Mouse (Mus musculus): ENCODE measurements around the gene Shisa8. TPM values are rescaled to one million over a fixed set of nuclear protein-coding genes. Genes with fewer than 3 reads are reported as not detected.

Shisa8 gene
- polyA plus RNA-seq, 1 experiment from 2014 or later, result 0.16 TPM

DNA sequence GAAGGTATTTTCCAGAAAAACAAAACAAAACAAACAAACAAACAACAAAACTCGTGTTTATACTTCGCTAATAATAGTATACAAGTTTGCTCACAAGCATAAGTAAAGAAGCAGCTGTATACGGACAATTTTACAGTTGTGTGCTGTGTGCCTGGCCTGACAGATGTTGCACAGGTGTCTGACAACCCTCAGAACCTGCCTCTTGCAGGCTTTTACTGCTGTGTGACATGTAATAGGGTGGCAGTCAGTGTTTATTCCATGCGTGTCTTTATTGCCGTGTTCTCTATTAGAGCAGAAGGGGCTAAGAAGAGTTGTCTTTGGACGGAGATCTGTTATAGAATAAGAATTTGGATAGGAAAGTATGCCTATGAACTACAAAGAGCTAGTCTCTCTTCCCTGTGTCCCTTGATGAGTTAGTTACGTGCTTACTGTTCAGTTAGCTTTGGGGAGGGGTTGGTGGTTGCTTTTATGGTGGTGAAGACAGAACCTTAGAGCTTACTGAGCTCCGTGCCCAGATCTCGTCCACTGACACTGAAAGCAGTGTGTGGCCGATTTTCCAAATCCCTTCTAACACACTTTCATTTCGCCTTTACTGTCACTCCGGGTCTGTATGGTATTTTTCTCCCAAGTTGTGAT, 50.5 kb downstream of the Shisa8 start:
- WGBS, result 92% methylated on average over 12 of the region's 12 CpGs
- no peak for DNase-seq (ENCODE audit: low spot score)
- Histone ChIP-seq H3K27ac (replicated peaks) (no peak overlapping the region), H3K27me3 (ENCODE audit: low read depth, poor library complexity, severe bottlenecking) (no peaks in the 10 kb centered on the region), H3K9me3 (replicated peaks) (no peaks in the 10 kb centered on the region), H3K4me1 (peaks cover 77% of the 10 kb centered on the region), H3K36me3 (peaks cover 17% of the 10 kb centered on the region), H3K4me3 (no peak overlapping the region)

DNA sequence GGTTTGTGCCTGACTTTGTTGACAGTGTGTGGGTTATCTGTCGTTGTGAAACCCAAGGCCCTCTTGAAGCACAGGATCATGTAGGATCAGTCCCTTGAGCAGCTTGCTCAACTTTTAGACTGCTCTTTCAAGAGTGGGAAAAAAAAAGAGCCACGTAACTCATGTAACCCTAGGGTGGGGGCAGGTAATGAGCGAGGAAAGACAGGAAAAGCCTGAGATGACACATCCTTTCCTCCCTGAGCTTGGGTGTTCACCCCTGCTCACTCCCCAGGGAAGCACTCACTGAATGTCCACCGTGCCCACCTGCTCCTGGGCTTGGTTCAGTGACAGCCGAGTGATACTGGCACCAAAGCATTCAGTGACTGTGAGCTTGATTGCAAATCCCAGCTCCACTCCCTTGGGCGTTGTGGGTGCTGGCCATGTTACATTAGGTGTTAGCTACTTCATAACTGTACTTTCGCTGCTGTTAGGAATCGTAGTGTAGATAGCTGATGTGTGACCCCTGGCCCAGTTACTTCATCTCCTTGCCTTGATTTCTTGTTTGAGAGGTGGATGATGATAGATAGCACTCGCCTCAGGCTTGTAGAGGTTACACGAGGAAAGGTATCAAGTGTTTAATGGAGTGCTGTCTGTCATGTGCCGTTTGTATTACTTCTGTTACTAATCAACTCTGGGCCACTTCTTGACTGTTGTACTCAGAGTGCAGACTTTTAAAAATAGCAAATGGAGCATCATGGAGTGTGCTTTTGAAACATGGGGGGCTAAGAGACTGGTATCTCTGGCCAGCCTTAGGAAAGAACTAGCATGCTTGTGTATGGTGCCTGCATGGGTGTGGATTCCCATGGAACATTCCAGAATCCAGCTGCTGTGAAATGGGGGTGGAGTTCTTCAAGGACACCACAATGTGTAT, 51.6 kb downstream of the Shisa8 start:
- no peak overlapping the region for H3K27ac ChIP-seq (replicated peaks)
- no peaks in the 10 kb centered on the region for H3K27me3 ChIP-seq (ENCODE audit: low read depth, poor library complexity, severe bottlenecking)
- H3K36me3 ChIP-seq, result peaks cover 28% of the 10 kb centered on the region
- no peak for DNase-seq (ENCODE audit: low spot score)
- 91% methylated on average over 11 of the region's 11 CpGs for WGBS
- peaks cover 66% of the 10 kb centered on the region for H3K4me1 ChIP-seq
- H3K9me3 ChIP-seq (replicated peaks), result no peaks in the 10 kb centered on the region
- H3K4me3 ChIP-seq, result no peak overlapping the region

DNA sequence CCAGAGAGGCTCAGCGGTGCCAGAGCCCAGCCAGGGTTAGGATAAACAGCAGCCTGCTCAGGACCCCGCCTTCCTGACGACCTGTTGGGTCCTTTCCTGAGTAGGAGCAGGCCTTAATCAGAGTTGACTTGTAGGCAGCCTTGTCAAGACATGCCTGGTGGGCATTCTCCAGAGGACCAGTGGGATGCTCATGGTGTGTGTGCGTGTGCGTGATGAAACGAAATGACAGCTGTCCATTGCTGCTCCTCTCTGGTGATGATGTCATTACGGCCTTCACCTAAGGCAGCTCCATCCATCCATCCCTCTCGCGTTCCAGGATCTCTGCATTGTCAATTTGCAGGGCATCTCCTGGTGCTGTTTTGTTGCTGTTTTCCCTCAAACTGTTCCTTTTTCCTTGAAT, 53.1 kb downstream of the Shisa8 start:
- no peak overlapping the region for H3K27ac ChIP-seq (replicated peaks)
- no peak overlapping the region for H3K4me3 ChIP-seq
- no peaks in the 10 kb centered on the region for H3K9me3 ChIP-seq (replicated peaks)
- H3K36me3 ChIP-seq, result peaks cover 42% of the 10 kb centered on the region
- 87% methylated on average over 9 of the region's 9 CpGs for WGBS
- no peak for DNase-seq (ENCODE audit: low spot score)
- H3K27me3 ChIP-seq (ENCODE audit: low read depth, poor library complexity, severe bottlenecking), result no peaks in the 10 kb centered on the region
- peaks cover 61% of the 10 kb centered on the region for H3K4me1 ChIP-seq

DNA sequence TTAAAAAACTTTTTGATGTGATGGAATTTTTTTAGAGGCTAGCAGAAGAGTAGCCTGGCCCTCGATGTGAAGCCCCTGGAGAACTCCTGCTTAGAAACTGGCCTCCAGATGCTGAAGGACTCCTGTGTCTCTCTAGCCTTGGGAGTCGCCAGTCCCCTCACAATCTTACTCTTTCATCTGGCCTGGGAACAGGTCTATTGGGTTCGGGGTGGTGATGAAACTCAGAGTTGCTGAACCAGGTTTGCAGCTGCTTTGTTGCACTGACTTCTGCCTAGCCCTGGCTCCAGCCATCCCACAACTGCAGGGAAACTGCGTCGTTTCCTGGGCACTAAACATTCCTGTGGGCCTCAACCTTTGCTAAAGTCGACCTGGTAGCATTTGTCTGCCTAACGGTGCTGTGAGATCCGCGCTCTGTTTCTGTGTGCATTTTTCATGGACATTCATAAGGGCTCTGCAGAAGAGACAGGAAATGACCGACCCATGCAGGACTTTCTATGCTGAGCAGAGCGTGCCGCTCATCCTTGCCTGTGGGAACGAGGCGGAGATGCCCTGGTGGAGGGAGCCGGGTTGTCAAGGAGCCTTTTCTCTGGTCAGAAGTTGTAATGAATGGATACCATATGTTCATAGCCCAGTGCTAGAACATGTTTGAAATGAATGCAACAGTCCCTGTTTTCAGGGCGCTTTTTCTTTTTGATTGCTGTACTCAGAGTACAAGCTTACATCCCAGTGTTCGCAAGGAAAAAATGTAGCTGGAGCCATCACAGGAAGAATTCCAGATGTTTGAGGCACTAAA, 54.2 kb downstream of the Shisa8 start:
- no peak for DNase-seq (ENCODE audit: low spot score)
- Histone ChIP-seq H3K9me3 (replicated peaks) (no peaks in the 10 kb centered on the region), H3K4me1 (peaks cover 54% of the 10 kb centered on the region), H3K36me3 (peaks cover 52% of the 10 kb centered on the region), H3K4me3 (no peak overlapping the region), H3K27ac (replicated peaks) (0 out of 2 replicates have a peak overlapping the region, but pooled peaks have one; percentile 28), H3K27me3 (ENCODE audit: low read depth, poor library complexity, severe bottlenecking) (no peaks in the 10 kb centered on the region)
- WGBS, result 84% methylated on average over 17 of the region's 17 CpGs

DNA sequence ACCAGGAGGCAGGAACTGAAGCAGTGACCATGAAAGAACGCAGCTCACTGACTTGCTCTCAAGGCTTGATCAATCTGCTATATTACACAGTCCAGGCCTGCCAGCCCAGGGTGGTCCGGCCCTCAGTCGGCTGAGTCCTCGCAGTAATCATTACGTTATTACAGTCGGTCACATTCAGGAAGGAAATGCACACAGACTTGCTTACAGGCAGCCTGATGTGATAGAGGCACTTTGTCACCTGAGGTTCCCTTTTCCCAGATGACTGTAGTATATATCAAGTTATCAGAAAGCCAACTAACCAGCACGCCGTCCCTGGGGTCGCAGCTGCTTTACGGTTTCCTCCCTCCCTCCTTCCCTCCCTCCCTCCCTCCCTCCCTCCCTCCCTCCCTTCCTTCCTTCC, 55.7 kb downstream of the Shisa8 start:
- peaks cover 64% of the 10 kb centered on the region for H3K36me3 ChIP-seq
- no peaks in the 10 kb centered on the region for H3K27me3 ChIP-seq (ENCODE audit: low read depth, poor library complexity, severe bottlenecking)
- 95% methylated on average over 10 of the region's 10 CpGs for WGBS
- no peak for DNase-seq (ENCODE audit: low spot score)
- no peaks in the 10 kb centered on the region for H3K9me3 ChIP-seq (replicated peaks)
- no peak overlapping the region for H3K27ac ChIP-seq (replicated peaks)
- H3K4me1 ChIP-seq, result peaks cover 56% of the 10 kb centered on the region
- no peak overlapping the region for H3K4me3 ChIP-seq

DNA sequence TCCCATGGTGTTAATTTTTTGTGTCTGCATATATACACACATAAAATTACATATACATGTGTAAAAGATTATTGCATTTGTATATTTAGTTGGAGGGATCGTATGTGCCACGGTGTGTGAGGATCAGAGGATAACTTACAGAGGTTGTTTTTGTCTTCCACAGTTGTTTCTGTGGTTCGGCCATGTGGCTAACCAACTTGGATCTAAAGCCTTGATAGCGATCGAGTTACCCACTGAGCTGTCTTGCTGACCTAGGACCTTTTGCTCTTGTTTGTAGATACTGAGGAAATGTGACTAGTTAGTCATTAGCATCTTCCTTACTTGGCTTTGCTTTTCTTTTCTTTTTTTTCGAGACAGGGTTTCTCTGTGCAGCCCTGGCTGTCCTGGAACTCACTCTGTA, 56.3 kb downstream of the Shisa8 start:
- no peak for DNase-seq (ENCODE audit: low spot score)
- Histone ChIP-seq H3K27me3 (ENCODE audit: low read depth, poor library complexity, severe bottlenecking) (no peaks in the 10 kb centered on the region), H3K4me3 (no peak overlapping the region), H3K36me3 (peaks cover 69% of the 10 kb centered on the region), H3K4me1 (peaks cover 53% of the 10 kb centered on the region), H3K27ac (replicated peaks) (no peak overlapping the region), H3K9me3 (replicated peaks) (no peaks in the 10 kb centered on the region)
- 90% methylated on average over 6 of the region's 6 CpGs for WGBS

MicroRNAs within 50 kb of the gene (microRNA counts, 519-probe panel; counts per million panel counts)
- 4,910 counts per million, percentile 28 among the panel's probes with 10 or more counts for microRNA mmu-miR-33

Small RNA genes lying within 50 kb of the gene (microRNA-seq; reads per million reads assigned to microRNA genes)
- 97.8 reads per million, percentile 50 among the genes with 10 or more reads in this experiment for gene Mir33

Other genes starting within 250 kb of the Shisa8 start
- gene 1700029P11Rik, start 232.3 kb downstream of the Shisa8 start, polyA plus RNA-seq (2016; fragmentation: Nextera tagmentation; extraction: Ambion mirVana), result not detected in 2 replicates
- 68.6 and 75.1 TPM in 2 replicates for gene Xrcc6, start 225.0 kb downstream of the Shisa8 start, polyA plus RNA-seq (2016; fragmentation: Nextera tagmentation; extraction: Ambion mirVana)
- gene Desi1, start 179.0 kb downstream of the Shisa8 start, polyA plus RNA-seq (2016; fragmentation: Nextera tagmentation; extraction: Ambion mirVana), result 34.3 and 37.7 TPM in 2 replicates
- gene Snu13, start 165.2 kb downstream of the Shisa8 start, polyA plus RNA-seq (2016; fragmentation: Nextera tagmentation; extraction: Ambion mirVana), result 323 and 376 TPM in 2 replicates
- not detected in 2 replicates for gene 4930407I10Rik, start 153.7 kb downstream of the Shisa8 start, polyA plus RNA-seq (2016; fragmentation: Nextera tagmentation; extraction: Ambion mirVana)
- 0.10 TPM in 1 of 2 replicates, not detected in the other for gene Mei1, start 142.8 kb downstream of the Shisa8 start, polyA plus RNA-seq (2016; fragmentation: Nextera tagmentation; extraction: Ambion mirVana)
- gene Ccdc134, start 84.9 kb downstream of the Shisa8 start, polyA plus RNA-seq (2016; fragmentation: Nextera tagmentation; extraction: Ambion mirVana), result 23.0 and 25.6 TPM in 2 replicates
- gene Srebf2, start 65.6 kb downstream of the Shisa8 start, polyA plus RNA-seq (2016; fragmentation: Nextera tagmentation; extraction: Ambion mirVana), result 214 and 239 TPM in 2 replicates
- gene Tnfrsf13c, start 11.6 kb upstream of the Shisa8 start, polyA plus RNA-seq (2016; fragmentation: Nextera tagmentation; extraction: Ambion mirVana), result 0.07 TPM in 1 of 2 replicates, not detected in the other
- gene Cenpm, start 31.9 kb upstream of the Shisa8 start, polyA plus RNA-seq (2016; fragmentation: Nextera tagmentation; extraction: Ambion mirVana), result 94.9 and 102 TPM in 2 replicates
- 0.15 and 0.36 TPM in 2 replicates for gene 1500009C09Rik, start 39.6 kb upstream of the Shisa8 start, polyA plus RNA-seq (2016; fragmentation: Nextera tagmentation; extraction: Ambion mirVana)
- gene Sept3, start 62.1 kb upstream of the Shisa8 start, polyA plus RNA-seq (2016; fragmentation: Nextera tagmentation; extraction: Ambion mirVana), result 83.4 and 109 TPM in 2 replicates
- 0.11 and 0.25 TPM in 2 replicates for gene Wbp2nl, start 86.1 kb upstream of the Shisa8 start, polyA plus RNA-seq (2016; fragmentation: Nextera tagmentation; extraction: Ambion mirVana)
- gene Naga, start 126.1 kb upstream of the Shisa8 start, polyA plus RNA-seq (2016; fragmentation: Nextera tagmentation; extraction: Ambion mirVana), result 22.4 and 27.2 TPM in 2 replicates
- 4.2 and 5.4 TPM in 2 replicates for gene Pheta2, start 126.1 kb upstream of the Shisa8 start, polyA plus RNA-seq (2016; fragmentation: Nextera tagmentation; extraction: Ambion mirVana)
- 253 and 265 TPM in 2 replicates for gene Smdt1, start 126.1 kb upstream of the Shisa8 start, polyA plus RNA-seq (2016; fragmentation: Nextera tagmentation; extraction: Ambion mirVana)
- 258 and 270 TPM in 2 replicates for gene Ndufa6, start 141.5 kb upstream of the Shisa8 start, polyA plus RNA-seq (2016; fragmentation: Nextera tagmentation; extraction: Ambion mirVana)
- 2.8 and 4.5 TPM in 2 replicates for gene Cyp2d22, start 167.4 kb upstream of the Shisa8 start, polyA plus RNA-seq (2016; fragmentation: Nextera tagmentation; extraction: Ambion mirVana)
- not detected in 2 replicates for gene Cyp2d11, start 181.2 kb upstream of the Shisa8 start, polyA plus RNA-seq (2016; fragmentation: Nextera tagmentation; extraction: Ambion mirVana)
- not detected in 2 replicates for gene Cyp2d10, start 194.4 kb upstream of the Shisa8 start, polyA plus RNA-seq (2016; fragmentation: Nextera tagmentation; extraction: Ambion mirVana)
- not detected in 2 replicates for gene Cyp2d9, start 220.6 kb upstream of the Shisa8 start, polyA plus RNA-seq (2016; fragmentation: Nextera tagmentation; extraction: Ambion mirVana)